Mouse (Mus musculus): ENCODE data around the gene Exoc1.

- no peak for TF ChIP-seq CTCF (IDR thresholded peaks at IDR 0.05; ENCODE audit: control insufficient read depth, insufficient read depth, insufficient replicate concordance, low read depth, low read length)
- TF ChIP-seq POLR2A (IDR thresholded peaks at IDR 0.05; ENCODE audit: control insufficient read depth, low read depth, low read length), result no peak
These were observed 11.1 kb downstream of the Exoc1 start for GRCm38 (mm10) chr5:76540181-76540580.
